Mouse (Mus musculus) heart, postnatal 10 days (tissue): ENCODE measurements around the gene Lrfn3. TPM values are rescaled to one million over a fixed set of nuclear protein-coding genes. Genes with fewer than 3 reads are reported as not detected.

Experiments used
- DNase-seq, 2 experiments: peaks; one replicate each; pipeline ENCODE4 v3.0.0; 2021
- intact Hi-C: fragments of 180-260 bp; cut with DNase I; formaldehyde crosslinking; loops from one replicate; pipeline ENCODE4 v1.15.1; 2025
- total RNA-seq, 2 experiments: library from RNA; stranded (reverse); gene quantifications; 2 replicates each; pipeline ENCODE4 v1.2.3; 2021

The Lrfn3 gene
- total RNA-seq, 2 experiments from 2014 or later: 1.7 TPM

DNA sequence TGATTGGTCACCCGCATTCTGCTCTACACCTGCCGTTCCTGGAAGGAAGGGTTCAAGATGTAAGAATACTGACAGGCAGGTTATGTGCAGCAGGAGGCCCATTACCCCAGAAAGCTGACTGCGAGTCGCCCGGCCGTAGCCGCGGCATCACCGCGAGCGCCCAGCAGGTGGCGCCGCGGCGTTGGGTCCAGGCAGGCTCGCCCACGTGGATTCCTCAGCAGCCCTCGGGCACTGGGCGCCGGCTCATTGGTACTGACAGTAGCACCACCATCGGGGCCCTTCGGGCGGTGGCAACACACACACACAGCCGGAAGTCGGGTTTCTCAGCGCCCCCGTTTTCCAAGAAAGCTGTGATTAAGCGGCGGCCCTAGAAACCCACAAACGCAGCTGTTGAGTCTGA lies 14.7 kb downstream of the Lrfn3 start:
- peak; percentile 53 to 61 for DNase-seq
- intact Hi-C loops: no loop called here

GRCm38 (mm10) chr7:30346635-30347379 lies 15.8 kb downstream of the Lrfn3 start:
- intact Hi-C loops: no loop called here
- DNase-seq: peak; percentile 72 to 84

GRCm38 (mm10) chr7:30339432-30340109 lies 23.0 kb downstream of the Lrfn3 start:
- intact Hi-C loops: no loop called here

GRCm38 (mm10) chr7:30336384-30336783 lies 26.2 kb downstream of the Lrfn3 start:
- DNase-seq: peak; percentile 84 to 92
- intact Hi-C loops: loop anchor here (2.0 kb wide), 1 partner anchor 96 kb away; no protein-coding TSS in a partner anchor

More at GRCm38 (mm10) chr7:30339432-30340109, 23.0 kb downstream of the Lrfn3 start:
- DNase-seq: no peak

DNA sequence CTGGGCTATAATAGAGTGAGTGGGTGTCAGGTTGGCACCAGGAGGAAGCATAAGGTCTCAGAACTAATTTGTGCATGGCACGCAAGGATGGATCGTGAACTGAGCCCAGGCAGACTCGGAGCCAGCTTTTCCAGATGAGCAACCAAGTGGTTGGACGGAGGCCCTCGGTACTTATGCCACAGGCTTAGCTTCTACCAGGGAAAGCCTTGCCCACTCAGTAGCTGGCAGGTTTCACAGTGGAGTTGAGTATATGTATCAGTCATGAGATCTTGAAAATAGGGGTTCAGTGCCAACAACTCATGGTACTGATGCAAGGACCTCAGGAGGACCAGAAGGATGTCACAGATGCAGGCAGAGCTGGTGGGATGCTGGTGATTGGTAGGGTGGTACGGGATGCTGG lies 26.9 kb downstream of the Lrfn3 start:
- no peak for DNase-seq
- intact Hi-C loops: loop anchor here (2.0 kb wide), 1 partner anchor 97 kb away; no protein-coding TSS in a partner anchor

DNA sequence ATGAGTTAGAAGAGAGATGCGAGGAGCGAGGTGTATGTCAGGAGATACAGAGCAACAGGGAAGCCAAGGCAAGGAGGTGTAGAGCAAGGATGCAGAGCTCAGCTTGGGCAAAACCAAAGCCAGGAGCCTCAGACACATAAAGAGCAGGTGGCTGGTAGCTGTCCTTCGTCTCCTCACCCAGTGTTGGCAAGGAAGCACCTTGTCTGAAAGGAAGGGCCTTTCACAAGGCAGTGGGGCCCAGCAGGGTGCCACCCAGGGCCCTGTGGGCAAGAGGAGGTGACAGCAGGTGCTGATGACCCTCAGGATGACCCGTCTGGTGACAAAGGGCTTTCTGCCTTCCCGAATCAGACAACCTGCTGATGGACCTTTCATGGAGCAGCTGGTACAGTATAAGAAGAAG lies 28.0 kb downstream of the Lrfn3 start:
- intact Hi-C loops: no loop called here

DNA sequence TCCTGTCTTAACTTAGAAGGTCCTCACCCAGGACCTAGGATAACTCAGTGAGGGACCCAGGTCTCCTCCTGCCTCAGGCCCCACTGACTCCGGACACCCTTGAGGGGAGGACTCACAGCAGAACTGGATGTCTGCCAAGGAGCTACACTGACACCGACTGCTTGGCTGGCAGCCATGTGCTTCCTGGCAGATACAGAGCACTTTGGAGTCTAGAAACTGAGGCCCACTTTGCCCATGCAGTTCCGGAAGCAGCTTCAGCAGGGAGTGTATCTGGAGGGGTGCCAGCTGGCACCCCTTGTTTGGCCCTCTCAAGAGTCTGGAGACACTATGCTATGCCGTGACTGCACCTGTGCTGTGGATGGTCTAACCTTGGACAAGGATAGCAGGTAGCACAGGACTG lies 29.1 kb downstream of the Lrfn3 start:
- intact Hi-C loops: no loop called here
- peak; percentile 70 to 80 for DNase-seq

More for the DNA sequence above, 28.0 kb downstream of the Lrfn3 start:
- DNase-seq: no peak

GRCm38 (mm10) chr7:30332622-30333259 lies 29.8 kb downstream of the Lrfn3 start:
- DNase-seq: no peak
- intact Hi-C loops: no loop called here

DNA sequence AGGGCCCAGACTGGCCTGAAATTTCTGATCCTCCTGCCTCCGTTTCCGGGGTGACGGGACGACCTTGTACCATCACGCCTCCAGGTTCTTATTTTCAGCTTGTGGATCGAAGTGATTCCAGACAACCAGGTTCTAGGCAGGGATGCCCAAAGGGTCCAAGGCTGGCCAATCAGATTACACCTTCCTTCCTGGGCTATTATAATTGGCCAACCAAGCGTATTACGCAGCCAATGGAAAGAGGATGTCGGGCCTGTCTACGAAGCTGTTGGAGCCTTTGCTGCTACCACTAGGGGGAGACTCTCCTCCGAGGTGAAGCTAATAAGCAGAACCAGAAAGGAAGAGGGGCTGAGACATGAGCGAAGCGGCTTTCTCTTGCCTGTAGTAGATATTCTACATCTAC lies 30.7 kb downstream of the Lrfn3 start:
- intact Hi-C loops: no loop called here
- DNase-seq: peak; percentile 78 to 83

- no peak for DNase-seq
- intact Hi-C loops: no loop called here
These were observed 34.2 kb downstream of the Lrfn3 start for GRCm38 (mm10) chr7:30328379-30328778.

- intact Hi-C loops: no loop called here
These were observed 35.4 kb downstream of the Lrfn3 start for GRCm38 (mm10) chr7:30327140-30327539.

DNA sequence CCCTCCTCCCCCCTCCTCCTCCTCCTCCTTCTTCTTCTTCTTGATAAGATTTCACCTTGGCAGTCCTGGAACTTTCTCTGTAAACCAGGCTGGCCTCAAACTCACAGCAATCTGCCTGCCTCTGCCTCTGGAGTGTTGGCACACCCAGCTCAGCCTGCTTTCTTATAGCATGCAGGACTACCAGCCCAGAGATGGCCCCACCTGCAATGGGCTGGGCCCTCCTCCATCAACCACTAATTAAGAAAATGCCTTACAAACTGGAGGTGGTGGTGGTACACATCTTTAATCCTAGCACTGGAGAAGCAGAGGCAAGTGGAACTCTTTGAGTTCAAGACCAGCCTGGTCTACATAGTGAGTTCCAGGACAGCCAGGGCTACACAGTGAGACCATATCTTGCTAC lies 36.1 kb downstream of the Lrfn3 start:
- DNase-seq: no peak
- intact Hi-C loops: no loop called here

More at GRCm38 (mm10) chr7:30327140-30327539, 35.4 kb downstream of the Lrfn3 start:
- no peak for DNase-seq

- intact Hi-C loops: no loop called here
- DNase-seq: peak in 1 of 2 experiments; percentile 59
These were observed 37.2 kb downstream of the Lrfn3 start for GRCm38 (mm10) chr7:30325364-30325763.

GRCm38 (mm10) chr7:30324300-30324944 lies 38.1 kb downstream of the Lrfn3 start:
- intact Hi-C loops: no loop called here
- DNase-seq: no peak

DNA sequence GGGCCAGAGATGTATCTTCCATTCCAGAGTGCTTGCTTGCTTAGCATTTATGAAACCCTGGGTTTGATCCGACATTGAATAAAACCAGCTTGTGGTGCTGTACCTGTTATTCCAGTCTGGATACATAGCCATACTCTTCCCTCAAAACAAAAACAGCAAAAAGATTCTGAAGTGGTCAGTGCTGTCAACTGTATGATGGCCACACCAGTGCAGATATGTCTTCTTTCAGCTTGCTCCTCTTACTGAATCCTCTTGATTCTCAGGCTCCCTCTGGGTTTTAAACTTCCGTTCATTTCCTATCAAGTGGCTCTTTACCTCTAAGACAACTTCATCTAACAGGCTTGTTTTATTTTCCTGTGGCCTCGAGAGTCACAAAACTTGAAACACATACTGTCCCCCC lies 38.8 kb downstream of the Lrfn3 start, which contains the start of gene Sdhaf1:
Gene Sdhaf1 (minus strand): TSS at position 101 of the 400 bp plus-strand sequence.
- intact Hi-C loops: no loop called here

DNA sequence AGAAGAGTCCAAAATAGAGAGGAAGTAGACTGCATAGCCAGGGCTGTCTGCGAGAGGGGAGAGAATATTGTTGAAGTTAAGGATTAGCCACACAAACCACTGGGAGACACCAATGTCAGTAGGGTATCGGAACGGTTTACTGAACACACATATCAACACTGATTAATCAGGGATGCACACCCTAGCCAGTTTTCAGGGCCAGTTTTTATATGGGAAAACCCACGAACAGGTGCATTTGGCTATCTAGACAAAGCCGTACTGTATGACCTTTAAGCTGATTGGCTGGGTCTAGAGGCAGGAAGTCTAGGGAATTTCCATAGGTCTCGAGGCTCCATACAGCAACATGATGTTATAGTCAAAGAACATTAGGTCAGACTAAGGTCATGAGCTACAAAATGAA lies 39.7 kb downstream of the Lrfn3 start:
- no peak for DNase-seq
- intact Hi-C loops: no loop called here

More for the DNA sequence above, 38.8 kb downstream of the Lrfn3 start, which contains the start of gene Sdhaf1:
- DNase-seq: no peak

DNA sequence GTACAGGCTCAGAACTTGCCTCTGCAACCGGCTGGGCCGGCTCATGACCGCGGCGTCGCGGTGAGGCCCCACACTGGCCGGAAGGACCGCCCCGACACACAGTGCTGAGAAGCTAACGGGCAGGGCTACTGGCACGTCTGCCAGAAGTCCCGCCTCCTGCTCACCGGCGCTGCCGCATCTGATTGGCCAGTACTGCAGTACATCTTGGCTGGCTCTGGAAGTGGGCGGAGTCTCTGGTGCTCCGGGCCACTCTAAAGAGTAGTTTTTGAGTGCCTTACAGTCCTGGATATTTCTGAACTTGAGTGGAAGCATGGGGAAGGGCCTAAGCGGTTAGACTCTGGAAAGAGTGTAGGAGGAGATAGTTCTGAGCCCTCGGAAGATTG lies 40.3 kb downstream of the Lrfn3 start:
- intact Hi-C loops: no loop called here
- DNase-seq: peak; percentile 98 to 99

DNA sequence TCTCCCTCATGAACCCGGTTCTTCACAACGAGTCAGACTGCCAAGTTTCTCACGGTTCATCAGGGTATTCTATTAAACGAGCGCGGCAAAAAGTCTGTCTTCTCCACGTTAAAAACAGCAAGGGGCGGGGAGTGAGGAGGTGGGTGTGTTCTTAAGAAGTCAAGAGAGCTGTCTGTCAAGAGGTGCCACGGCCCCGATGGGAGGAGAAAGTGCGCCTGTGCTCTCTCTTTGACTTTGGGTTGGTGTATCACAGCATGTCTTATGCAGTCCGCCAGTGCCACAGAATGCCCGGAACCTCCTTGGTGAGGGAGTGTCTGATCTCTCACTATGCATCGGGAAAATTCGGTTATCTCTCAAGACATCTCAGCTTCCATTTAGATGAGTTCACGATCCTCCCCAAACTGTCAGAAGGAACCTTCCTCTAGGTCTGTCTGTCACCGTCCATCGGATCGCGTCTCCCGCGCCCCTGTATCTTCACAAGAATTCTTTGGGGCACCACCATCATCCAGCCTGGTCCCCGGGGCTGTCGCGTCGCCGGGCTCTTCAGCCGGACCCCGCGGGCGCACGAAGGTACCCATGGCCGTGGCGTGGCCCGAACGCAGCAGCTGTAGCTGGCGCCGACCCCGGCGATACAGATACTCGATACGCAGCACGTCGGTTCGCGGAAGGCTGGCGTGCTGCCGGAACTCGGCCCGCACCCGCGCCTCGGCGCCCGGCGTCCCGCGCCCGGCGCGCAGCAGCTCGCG lies 40.9 kb downstream of the Lrfn3 start, which contains the start of gene E130208F15Rik:
Gene E130208F15Rik (plus strand): TSS at position 202 of the 746 bp plus-strand sequence.
- intact Hi-C loops: no loop called here
- DNase-seq: peak; percentile 76 to 81

- intact Hi-C loops: no loop called here
- DNase-seq: no peak
These were observed 41.6 kb downstream of the Lrfn3 start for GRCm38 (mm10) chr7:30320946-30321345.

- no peak for DNase-seq
- intact Hi-C loops: no loop called here
These were observed 44.4 kb downstream of the Lrfn3 start for GRCm38 (mm10) chr7:30318142-30318541.
